Mouse (Mus musculus) liver, adult 2 months (tissue): ENCODE measurements around the gene Pik3r2.

Source experiments
- CTCF ChIP-seq: fragments of 200-500 bp; IDR thresholded peaks from 2 replicates; pipeline ENCODE4 v1.5.1; 2011; ENCODE audit warnings: low read depth, low read length, control low read depth
- POLR2A ChIP-seq: fragments of 200-500 bp; IDR thresholded peaks from 2 replicates; pipeline ENCODE4 v1.6.1; 2011; ENCODE audit warnings: low read length, control low read depth; ENCODE audit not compliant: insufficient read depth; ENCODE audit errors: extremely low read depth

- TF ChIP-seq CTCF (peak; percentile 88), POLR2A (no peak)
These were observed 13.2 kb downstream of the Pik3r2 start for GRCm38 (mm10) chr8:70763354-70763753.
